Mouse (Mus musculus) gastrocnemius, postnatal 4 days (tissue): ENCODE data around the gene Veph1. TPM values are rescaled to one million over a fixed set of nuclear protein-coding genes. Genes with fewer than 3 reads are reported as not detected.

Source experiments
- DNase-seq, 2 experiments: peaks; one replicate each; pipeline ENCODE4 v3.0.0; 2021 to 2022; ENCODE audit warnings: low spot score in 2 of 2, mixed read lengths in 2 of 2
- total RNA-seq, 2 experiments: library from RNA; stranded (reverse); gene quantifications; 2 replicates each; pipeline ENCODE4 v1.2.3; 2021

The Veph1 gene
- total RNA-seq, 2 experiments from 2014 or later = 0.05 TPM; not detected in 1

DNA sequence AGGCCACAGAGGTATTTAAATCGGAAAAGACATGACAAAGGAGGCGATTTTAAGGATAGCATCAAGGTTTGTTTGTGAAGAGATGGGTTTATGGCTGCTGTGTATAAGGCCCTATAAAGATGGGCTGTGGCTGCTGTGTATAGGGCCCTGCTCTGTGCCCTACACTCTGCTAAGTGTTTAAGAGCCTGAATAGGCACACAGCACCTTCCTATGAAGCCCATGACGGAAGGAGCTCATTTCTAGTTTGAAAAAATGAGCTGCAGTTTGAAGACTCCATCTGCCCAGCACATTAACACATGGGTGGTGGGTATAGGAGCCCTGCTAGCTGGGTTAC lies 194.1 kb downstream of the Veph1 start:
- DNase-seq = no peak

- no peak for DNase-seq
These were observed 194.6 kb downstream of the Veph1 start for GRCm38 (mm10) chr3:66101809-66102598.

- DNase-seq = no peak
These were observed 195.6 kb downstream of the Veph1 start for GRCm38 (mm10) chr3:66101074-66101473.

DNA sequence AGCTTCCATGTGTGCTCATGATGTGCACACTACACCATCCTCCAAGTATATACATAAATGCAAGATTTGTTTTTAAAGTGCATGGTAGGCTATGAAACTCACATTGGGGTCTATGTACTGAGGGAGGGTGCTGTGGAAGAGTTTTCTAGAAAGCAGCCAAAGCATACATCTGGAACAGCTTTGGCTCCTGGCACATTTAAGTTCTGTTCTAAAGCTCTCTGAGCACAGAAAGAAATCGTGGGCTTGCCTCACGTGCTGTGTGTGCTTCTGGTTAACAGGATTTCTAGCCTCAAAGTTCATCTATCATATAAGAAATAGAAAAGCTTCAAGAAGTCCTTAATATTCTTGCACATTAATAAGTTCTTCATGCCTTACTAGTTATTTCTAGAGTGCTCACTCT lies 204.9 kb downstream of the Veph1 start:
- no peak for DNase-seq

DNA sequence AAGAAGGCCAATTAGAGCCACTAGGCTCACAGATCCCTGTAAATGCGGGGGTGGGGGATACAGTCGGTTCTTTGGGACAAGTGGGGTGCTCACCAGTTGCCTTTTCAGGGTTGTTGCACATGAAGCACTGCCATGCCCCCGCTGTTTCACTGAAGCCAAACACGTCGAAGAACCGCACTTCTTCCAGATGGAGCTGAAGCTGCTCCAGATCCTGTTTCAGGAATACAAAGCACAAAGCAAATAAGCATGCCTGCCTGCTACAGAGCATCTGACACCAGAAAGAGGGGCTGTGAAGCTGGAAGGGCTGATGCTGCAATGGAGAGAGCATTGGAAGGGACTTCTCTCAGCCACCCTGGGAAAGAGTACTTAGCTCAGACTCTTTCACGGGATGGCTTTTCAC lies 209.0 kb downstream of the Veph1 start:
- no peak for DNase-seq

GRCm38 (mm10) chr3:66083856-66084255 lies 212.8 kb downstream of the Veph1 start:
- no peak for DNase-seq

DNA sequence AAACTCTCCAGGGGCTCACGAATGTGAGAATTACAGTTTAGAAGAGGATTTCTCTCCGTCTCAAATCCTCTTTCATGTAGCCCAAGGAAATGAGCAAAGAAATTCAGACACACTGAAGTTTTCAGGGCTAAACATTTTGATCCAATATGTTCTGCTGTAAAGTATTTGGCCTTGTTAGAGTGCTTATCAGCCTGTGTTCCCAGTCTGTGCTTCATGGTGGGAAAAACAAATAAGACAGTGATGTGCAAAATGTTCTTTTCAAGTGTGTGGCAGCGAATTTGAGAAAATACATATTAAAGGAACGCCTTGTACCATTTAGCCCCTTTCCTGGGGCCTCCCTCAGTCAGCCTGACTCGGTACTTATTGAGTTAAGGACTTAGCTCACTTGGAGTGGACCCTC lies 213.2 kb downstream of the Veph1 start:
- DNase-seq = no peak

DNA sequence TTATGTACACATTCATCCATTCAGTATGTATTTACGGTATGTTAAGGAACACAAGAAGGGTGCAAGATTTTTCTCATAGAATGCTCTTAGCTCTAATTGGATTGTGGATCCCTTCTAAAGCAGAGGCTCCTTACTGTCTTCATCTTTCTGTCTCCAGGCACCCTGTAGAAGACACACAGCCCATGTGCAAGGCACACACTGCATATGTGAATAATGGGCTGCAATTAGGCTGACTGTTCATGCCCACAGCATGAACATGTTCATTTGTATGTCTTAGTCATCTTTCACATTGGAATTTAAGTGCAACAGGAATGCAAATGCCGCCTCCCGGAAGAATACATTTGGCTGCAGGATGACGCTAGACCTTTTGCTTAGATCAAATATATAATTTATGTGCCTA lies 213.7 kb downstream of the Veph1 start:
- no peak for DNase-seq

- no peak for DNase-seq
These were observed 215.3 kb downstream of the Veph1 start for GRCm38 (mm10) chr3:66081363-66081736.

- no peak for DNase-seq
These were observed 215.8 kb downstream of the Veph1 start for GRCm38 (mm10) chr3:66080631-66081362.

GRCm38 (mm10) chr3:66079886-66080285 lies 216.8 kb downstream of the Veph1 start:
- DNase-seq = no peak

- no peak for DNase-seq
These were observed 217.6 kb downstream of the Veph1 start for GRCm38 (mm10) chr3:66078898-66079537.

GRCm38 (mm10) chr3:66078026-66078721 lies 218.5 kb downstream of the Veph1 start:
- peak in 1 of 2 experiments; percentile 20 for DNase-seq

GRCm38 (mm10) chr3:66070274-66070673 lies 226.4 kb downstream of the Veph1 start:
- DNase-seq = no peak

DNA sequence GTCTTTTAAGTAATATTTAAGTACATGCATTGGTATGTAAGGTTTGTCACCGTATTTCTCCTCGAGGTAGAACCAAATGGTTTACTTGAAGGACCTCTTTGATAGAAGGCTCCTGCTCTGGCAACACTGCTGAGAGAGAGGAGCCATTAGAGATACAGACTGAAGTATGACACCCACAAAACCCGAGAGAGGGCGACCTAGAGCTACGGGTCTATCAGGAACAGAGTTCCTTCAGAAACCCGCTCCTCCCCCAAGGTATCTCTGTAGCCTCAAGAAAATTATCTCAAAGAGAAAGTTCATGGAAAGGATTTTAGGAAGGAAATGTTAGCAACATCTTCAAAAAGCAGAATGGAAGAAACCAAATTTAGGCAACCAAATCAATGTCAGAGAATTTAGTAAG lies 232.8 kb downstream of the Veph1 start:
- no peak for DNase-seq

DNA sequence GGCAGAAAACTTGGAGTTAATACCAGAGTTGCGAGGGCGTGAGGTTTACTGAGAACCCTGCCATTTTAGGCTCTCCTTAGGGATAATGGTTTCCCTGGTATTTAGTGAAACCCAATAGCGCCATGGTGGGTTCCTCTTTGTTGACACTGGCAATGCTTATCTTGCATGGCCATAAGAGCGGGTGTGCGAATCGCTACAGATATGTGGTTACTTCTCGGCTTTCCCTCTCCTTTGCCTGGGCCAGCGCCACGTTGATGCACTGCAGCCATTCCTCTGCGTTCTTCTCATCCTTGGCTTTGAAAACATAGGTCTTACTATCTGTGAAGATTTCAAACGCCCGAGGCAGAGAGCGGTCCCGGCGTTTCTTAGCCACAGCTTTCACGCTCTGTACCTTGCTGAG lies 239.7 kb downstream of the Veph1 start:
- DNase-seq = no peak

DNA sequence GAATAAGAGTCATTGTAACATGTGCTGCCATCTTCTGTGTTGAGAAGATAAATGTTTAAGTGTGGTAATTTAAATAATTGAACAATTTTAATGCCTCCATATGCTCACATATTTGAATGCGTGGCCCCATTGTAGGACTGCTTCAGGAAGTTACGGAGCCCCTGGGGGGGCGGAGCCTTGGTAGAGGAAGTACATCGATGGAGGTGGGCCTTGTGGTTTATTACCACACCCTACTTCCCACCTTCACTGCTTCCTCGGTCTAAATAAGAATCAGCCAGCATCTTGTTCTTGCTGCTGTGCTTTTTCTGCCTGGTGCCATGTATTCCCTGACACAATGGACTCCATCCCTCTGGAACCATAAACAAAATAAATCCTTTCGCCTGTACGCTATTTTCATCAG lies 241.0 kb downstream of the Veph1 start:
- no peak for DNase-seq

DNA sequence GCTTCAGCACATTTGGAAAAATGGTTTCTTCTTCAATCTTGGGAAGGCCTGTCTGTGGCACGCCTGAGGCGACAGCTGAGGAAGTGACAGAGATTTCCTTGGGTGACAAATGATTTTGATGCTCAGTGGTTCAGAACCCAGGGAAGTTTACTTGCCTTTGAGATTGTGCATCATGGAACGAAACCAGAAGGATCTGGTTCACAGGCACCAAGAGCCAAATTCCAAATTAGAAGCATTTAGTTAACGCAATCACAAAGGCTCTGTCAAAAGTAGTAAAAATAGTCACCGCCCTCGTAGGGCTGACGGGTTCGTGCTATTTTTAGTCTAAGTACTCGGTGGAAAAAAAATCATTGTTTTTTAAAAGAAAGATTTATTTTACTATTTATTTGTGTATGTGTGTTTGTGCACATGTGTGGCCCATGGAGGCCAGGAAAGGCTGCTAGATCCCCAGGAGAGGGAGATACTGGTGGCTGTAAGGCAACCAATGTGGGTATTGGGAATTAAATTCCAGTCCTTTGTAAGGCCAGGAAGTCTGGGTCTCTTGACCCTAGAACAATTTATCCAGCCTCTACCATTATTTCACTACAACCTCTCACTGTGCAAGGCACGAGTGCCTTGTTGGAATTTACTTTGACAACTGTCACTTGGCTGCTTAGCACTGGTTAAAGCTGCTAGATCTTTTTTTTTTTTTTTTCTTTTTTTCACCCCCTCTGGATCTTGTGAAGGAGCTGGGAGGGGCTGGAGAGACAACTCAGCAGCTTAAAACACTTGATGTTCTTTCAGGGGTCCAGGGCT lies 246.3 kb downstream of the Veph1 start:
- no peak for DNase-seq

- no peak for DNase-seq
These were observed 255.7 kb downstream of the Veph1 start for GRCm38 (mm10) chr3:66040857-66041494.

- no peak for DNase-seq
These were observed 261.4 kb downstream of the Veph1 start for GRCm38 (mm10) chr3:66035226-66035625.
